Mouse (Mus musculus) adrenal gland, postnatal 10 days (tissue): ENCODE measurements around the gene Mob2. TPM values are rescaled to one million over a fixed set of nuclear protein-coding genes. Genes with fewer than 3 reads are reported as not detected.
A peak's percentile ranks its signal among the peaks of the same experiment; 100 is the strongest.

ENCODE experiments used
- DNase-seq: peaks from one replicate; pipeline ENCODE4 v3.0.0; 2021; ENCODE audit warnings: mixed read lengths
- total RNA-seq, 2 experiments: library from RNA; stranded (reverse); gene quantifications; 2 replicates each; pipeline ENCODE4 v1.2.3; 2021

The Mob2 gene
- total RNA-seq, 2 experiments from 2014 or later, result 46.8 to 47.4 TPM

GRCm38 (mm10) chr7:142080876-142081275, 20.0 kb upstream of the Mob2 start:
- no peak for DNase-seq

- DNase-seq, result no peak
Observed at GRCm38 (mm10) chr7:142079365-142079764, 18.5 kb upstream of the Mob2 start.

- DNase-seq, result no peak
Observed at GRCm38 (mm10) chr7:142077138-142077537, 16.3 kb upstream of the Mob2 start.

GRCm38 (mm10) chr7:142074146-142074886, 13.5 kb upstream of the Mob2 start:
- DNase-seq, result no peak

- DNase-seq, result no peak
Observed at GRCm38 (mm10) chr7:142071717-142072116, 10.9 kb upstream of the Mob2 start.

GRCm38 (mm10) chr7:142071212-142071578, 10.3 kb upstream of the Mob2 start:
- no peak for DNase-seq

- peak; percentile 85 for DNase-seq
Observed at GRCm38 (mm10) chr7:142070458-142071211, 9.8 kb upstream of the Mob2 start.

- no peak for DNase-seq
Observed at GRCm38 (mm10) chr7:142068429-142068828, 7.6 kb upstream of the Mob2 start.

- DNase-seq, result no peak
Observed at GRCm38 (mm10) chr7:142060185-142060930, 507 bp downstream of the Mob2 start.

GRCm38 (mm10) chr7:142059024-142059423, 1.8 kb downstream of the Mob2 start:
- no peak for DNase-seq

- DNase-seq, result peak; percentile 56
Observed at GRCm38 (mm10) chr7:142057121-142057520, 3.7 kb downstream of the Mob2 start.

- no peak for DNase-seq
Observed at GRCm38 (mm10) chr7:142056601-142057061, 4.2 kb downstream of the Mob2 start.

GRCm38 (mm10) chr7:142055431-142055830, 5.4 kb downstream of the Mob2 start:
- peak; percentile 67 for DNase-seq

GRCm38 (mm10) chr7:142050536-142050935, 10.3 kb downstream of the Mob2 start:
- DNase-seq, result no peak

- no peak for DNase-seq
Observed at GRCm38 (mm10) chr7:142045932-142046331, 14.9 kb downstream of the Mob2 start.

GRCm38 (mm10) chr7:142045344-142045743, 15.5 kb downstream of the Mob2 start:
- DNase-seq, result no peak

- DNase-seq, result no peak
Observed at GRCm38 (mm10) chr7:142040756-142041155, 20.1 kb downstream of the Mob2 start.

- peak; percentile 56 for DNase-seq
Observed at GRCm38 (mm10) chr7:142037553-142038170, 23.2 kb downstream of the Mob2 start.

- DNase-seq, result no peak
Observed at GRCm38 (mm10) chr7:142035048-142035811, 25.6 kb downstream of the Mob2 start.

- DNase-seq, result peak; percentile 47
Observed at GRCm38 (mm10) chr7:142034198-142034597, 26.7 kb downstream of the Mob2 start.

- DNase-seq, result no peak
Observed at GRCm38 (mm10) chr7:142030073-142030472, 30.8 kb downstream of the Mob2 start.

GRCm38 (mm10) chr7:142025926-142026325, 34.9 kb downstream of the Mob2 start:
- DNase-seq, result no peak
